Mouse (Mus musculus): Measurements from ENCODE around the gene Gpx8. TPM values are rescaled to one million over a fixed set of nuclear protein-coding genes. Genes with fewer than 3 reads are reported as not detected.
"Not testable (repeated sequence)": the region's sequence is repeated elsewhere in the genome, so short reads cannot be mapped to it uniquely, and the experiment has no call there.

Gene Gpx8
- polyA plus RNA-seq, 1 experiment from 2014 or later, result 134 TPM

DNA sequence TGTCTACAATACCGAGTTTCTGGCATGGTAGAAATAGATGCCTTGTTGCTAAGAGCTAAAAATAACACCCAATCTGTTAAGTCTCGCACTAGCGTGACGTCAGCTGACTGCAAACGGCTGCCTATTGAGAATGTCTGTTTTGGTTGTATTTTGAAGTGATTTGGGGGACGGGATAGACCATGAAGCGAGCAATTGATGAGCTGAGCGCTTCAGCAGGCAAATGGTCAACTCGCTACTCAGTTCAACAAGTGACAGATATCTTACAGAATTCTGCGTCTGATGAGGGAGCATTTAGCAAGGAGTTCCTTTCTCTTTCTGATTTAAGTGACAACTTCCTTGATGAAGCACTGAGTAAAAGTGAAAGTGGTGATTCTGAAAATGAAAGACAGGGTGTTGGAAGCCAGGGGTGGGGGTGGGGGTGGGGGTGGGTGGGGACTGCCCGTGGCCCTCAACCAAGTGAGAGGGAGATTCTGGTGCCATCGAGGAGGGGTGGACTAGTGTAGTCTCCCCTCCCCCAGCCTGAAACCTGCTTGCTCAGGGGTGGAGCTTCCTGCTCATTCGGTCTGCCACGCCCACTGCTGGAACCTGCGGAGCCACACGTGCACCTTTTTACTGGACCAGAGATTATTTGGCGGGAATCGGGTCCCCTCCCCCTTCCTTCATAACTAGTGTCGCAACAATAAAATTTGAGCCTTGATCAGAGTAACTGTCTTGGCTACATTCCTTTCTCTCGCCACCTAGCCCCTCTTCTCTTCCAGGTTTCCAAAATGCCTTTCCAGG, 32.8 kb downstream of the Gpx8 start:
- not testable (repeated sequence) for H3K36me3 ChIP-seq; H3K27me3 ChIP-seq (ENCODE audit: insufficient read depth, poor library complexity, severe bottlenecking); H3K9me3 ChIP-seq; H3K4me1 ChIP-seq; H3K27ac ChIP-seq
- 38% methylated on average over 20 of the region's 20 CpGs for WGBS
- DNase-seq (ENCODE audit: low spot score), result peak; percentile 73
- peak overlapping the region; percentile 47 for H3K4me3 ChIP-seq

DNA sequence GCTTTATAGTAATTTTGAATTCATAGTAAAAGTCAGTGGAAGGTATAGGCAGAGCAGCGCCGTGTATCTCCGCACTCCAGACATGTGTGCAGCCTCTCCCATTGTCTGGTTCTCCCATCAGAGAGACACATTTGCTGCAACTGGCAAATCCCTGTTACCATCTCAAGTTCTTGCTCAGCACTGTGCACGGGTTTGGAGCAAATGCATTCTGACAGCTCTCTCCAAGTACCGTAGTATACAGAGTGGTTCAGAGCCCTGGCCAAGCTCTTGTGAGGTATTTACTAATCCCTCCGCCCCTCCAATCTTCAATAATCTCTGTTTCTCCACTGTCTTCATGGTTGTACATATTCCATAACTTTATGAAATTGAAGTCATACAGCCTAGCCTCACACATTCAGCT, 33.5 kb downstream of the Gpx8 start:
- H3K4me3 ChIP-seq, result no peak overlapping the region
- H3K9me3 ChIP-seq, result no peaks in the 10 kb centered on the region
- H3K36me3 ChIP-seq, result no peaks in the 10 kb centered on the region
- H3K27me3 ChIP-seq (ENCODE audit: insufficient read depth, poor library complexity, severe bottlenecking), result no peaks in the 10 kb centered on the region
- 72% methylated on average over 6 of the region's 6 CpGs for WGBS
- no peaks in the 10 kb centered on the region for H3K4me1 ChIP-seq
- no peak overlapping the region for H3K27ac ChIP-seq
- DNase-seq (ENCODE audit: low spot score), result peak; percentile 69

DNA sequence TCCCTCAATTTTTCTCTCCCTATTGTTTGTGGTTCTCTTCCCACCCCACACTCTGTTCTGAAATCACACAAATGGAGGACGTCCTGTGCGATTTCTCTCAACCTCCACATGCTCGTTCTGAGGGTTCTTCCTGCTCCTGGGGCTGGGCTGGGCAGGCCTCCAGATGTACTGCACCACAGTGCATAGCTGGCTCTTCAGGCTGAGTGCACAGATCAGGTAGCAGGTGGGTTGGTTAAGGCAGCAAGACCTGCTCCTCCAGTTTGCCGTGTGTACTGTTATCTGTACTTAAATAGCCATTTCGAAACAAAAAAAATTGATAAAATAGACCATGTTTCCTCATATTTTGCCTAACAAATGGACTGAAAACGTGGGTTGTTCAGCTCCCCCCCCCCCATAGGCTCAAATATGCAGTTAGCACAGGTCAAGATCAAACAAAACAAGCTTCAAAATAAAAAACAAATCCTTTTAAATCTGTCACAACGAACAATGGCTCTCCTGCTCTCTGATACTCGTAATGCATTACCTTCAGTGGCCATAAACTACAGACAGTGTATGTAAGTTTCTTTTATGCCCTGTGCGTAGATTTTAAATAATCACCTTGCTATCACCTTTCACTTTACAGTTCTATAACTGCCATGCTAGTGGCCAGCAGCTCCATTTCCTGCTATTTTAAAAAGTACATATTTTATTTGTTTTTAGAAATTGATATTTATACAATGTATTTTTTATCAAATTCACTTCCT, 45.5 kb downstream of the Gpx8 start:
- WGBS, result 64% methylated on average over 9 of the region's 9 CpGs
- Histone ChIP-seq H3K27me3 (ENCODE audit: insufficient read depth, poor library complexity, severe bottlenecking) (peaks cover 61% of the 10 kb centered on the region), H3K9me3 (no peaks in the 10 kb centered on the region), H3K4me3 (no peak overlapping the region), H3K4me1 (peaks cover 9% of the 10 kb centered on the region), H3K27ac (no peak overlapping the region), H3K36me3 (no peaks in the 10 kb centered on the region)
- DNase-seq (ENCODE audit: low spot score), result peak; percentile 68

DNA sequence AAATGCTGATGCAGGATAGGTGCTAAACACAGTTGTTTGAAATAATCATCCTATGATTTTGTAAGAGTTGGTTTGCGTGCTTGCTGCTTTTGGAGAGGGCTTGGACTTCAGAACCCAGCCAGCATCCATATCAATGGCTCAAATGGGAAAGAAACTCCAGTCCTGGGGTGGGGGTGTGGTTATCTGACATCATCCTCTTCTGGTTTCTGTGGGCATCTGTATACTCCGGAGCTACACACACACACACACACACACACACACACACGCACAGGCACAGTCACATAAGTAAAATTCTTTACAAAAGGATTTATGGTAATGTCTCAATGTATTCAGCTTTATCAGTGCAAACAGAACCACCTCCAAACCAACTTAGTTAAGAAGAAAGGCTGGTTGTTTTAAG, 46.1 kb downstream of the Gpx8 start:
- peak; percentile 59 for DNase-seq (ENCODE audit: low spot score)

DNA sequence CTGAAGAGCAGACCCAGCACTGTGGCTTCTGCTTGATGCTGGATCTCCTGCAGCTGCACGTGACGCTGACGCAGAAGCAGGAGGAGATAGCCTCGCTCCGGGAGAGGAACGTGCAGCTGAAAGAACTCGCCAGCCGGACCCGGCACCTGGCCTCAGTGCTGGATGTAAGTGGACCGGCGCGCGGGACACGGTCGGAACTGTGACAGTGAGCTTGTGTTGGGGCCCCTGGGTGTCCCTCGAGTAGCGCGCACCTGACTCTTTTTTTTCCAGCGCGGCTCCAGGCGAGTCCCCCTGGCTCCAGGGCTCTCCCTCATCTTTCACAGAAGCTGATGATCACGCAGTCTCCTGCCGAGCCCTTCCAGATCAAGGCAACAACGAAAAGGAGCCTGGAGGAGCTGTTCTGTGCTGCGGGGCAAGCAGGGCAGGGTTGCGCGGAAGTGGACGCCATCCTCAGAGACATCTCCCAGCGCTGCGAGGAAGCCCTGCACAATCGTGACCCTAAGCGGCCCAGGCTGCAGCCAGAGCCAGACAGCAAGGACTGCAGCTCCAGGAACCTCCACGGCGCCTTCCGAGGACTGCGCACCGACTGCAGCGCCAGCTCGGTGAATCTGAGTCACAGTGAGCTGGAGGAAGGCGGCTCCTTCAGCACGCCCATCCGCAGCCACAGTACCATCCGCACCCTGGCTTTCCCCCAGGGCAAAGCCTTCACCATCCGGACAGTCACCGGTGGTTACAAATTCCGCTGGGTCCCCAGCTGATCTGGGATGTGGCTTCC, 47.6 kb downstream of the Gpx8 start:
- Histone ChIP-seq H3K36me3 (no peaks in the 10 kb centered on the region), H3K27me3 (ENCODE audit: insufficient read depth, poor library complexity, severe bottlenecking) (peaks cover 83% of the 10 kb centered on the region), H3K4me3 (peak overlapping the region; percentile 64), H3K27ac (no peak overlapping the region), H3K4me1 (peaks cover 16% of the 10 kb centered on the region), H3K9me3 (no peaks in the 10 kb centered on the region)
- WGBS, result under 1% methylated on average over 46 of the region's 46 CpGs
- peak; percentile 74 for DNase-seq (ENCODE audit: low spot score)

More for the DNA sequence above, 46.1 kb downstream of the Gpx8 start:
- Histone ChIP-seq H3K36me3 (no peaks in the 10 kb centered on the region), H3K27me3 (ENCODE audit: insufficient read depth, poor library complexity, severe bottlenecking) (peaks cover 68% of the 10 kb centered on the region), H3K9me3 (no peaks in the 10 kb centered on the region), H3K4me1 (peaks cover 9% of the 10 kb centered on the region), H3K4me3 (no peak overlapping the region), H3K27ac (no peak overlapping the region)
- WGBS, result 78% methylated on average over 3 of the region's 3 CpGs

DNA sequence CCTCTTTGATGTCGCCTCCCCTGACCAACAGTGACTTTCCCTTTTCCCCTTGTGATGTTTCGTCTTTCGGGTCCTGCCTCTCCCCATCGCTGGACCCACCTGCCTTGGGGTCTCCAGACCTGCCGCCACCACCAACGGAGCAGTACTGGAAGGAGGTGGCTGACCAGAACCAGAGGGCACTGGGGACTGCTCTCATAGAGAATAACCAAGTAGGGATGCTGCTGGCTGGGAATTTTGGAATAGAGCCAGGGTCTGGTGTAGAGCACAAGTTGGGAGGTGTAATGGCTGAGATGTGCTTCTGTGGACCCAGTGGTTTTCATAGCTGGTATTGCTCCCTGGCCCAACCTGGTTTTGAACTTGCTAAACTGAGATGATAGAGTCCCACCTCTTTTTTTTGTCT, 48.8 kb downstream of the Gpx8 start:
- no peak overlapping the region for H3K27ac ChIP-seq
- no peaks in the 10 kb centered on the region for H3K9me3 ChIP-seq
- no peaks in the 10 kb centered on the region for H3K36me3 ChIP-seq
- DNase-seq (ENCODE audit: low spot score), result no peak
- 70% methylated on average over 6 of the region's 6 CpGs for WGBS
- peaks cover 21% of the 10 kb centered on the region for H3K4me1 ChIP-seq
- H3K27me3 ChIP-seq (ENCODE audit: insufficient read depth, poor library complexity, severe bottlenecking), result peaks cover 94% of the 10 kb centered on the region
- no peak overlapping the region for H3K4me3 ChIP-seq

DNA sequence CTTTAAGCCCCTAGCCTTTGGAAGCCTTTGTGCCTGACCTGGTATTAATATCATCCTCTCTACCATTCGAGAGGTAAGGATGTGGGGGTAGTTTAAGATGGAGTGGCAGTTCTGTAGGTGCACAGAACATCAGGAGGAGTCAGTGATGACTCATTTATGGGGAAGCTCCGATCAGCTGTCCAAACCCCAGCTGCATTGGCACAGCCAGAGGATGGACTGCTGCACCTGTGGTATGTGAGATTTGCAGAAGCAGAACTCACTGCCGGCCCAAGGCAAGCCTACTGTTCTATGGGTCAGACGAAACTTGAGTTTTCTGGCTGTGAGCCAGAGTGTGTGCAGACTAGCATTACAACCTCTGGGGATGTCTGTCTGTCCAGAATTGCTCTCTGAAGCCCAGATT, 49.8 kb downstream of the Gpx8 start:
- no peak overlapping the region for H3K27ac ChIP-seq
- H3K4me3 ChIP-seq, result no peak overlapping the region
- no peaks in the 10 kb centered on the region for H3K36me3 ChIP-seq
- WGBS, result 67% methylated on average over 4 of the region's 4 CpGs
- H3K9me3 ChIP-seq, result no peaks in the 10 kb centered on the region
- peaks cover 98% of the 10 kb centered on the region for H3K27me3 ChIP-seq (ENCODE audit: insufficient read depth, poor library complexity, severe bottlenecking)
- H3K4me1 ChIP-seq, result peaks cover 21% of the 10 kb centered on the region
- no peak for DNase-seq (ENCODE audit: low spot score)

DNA sequence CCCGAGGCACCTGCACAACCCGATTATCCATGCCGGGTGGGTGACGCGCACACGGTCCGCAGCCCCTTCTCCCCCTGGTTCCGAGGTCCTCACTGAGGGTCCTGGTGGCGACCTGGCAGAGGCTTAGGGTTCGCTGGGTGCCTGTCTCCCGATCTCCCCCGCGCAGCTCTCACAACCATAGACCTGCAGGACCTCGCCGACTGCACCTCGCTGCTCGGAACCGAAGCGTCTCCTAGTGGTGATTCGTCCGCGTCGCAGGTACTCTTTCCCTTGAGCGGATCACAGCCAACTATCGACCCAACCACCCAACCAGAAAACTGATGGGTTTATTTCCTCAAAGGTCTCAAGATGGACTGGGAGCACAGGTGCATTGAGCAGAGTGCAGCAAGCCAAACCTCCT, 52.0 kb downstream of the Gpx8 start:
- H3K4me1 ChIP-seq, result peaks cover 28% of the 10 kb centered on the region
- H3K36me3 ChIP-seq, result no peaks in the 10 kb centered on the region
- 2% methylated on average over 25 of the region's 25 CpGs for WGBS
- peaks cover 98% of the 10 kb centered on the region for H3K27me3 ChIP-seq (ENCODE audit: insufficient read depth, poor library complexity, severe bottlenecking)
- peak; percentile 83 for DNase-seq (ENCODE audit: low spot score)
- H3K9me3 ChIP-seq, result no peaks in the 10 kb centered on the region
- peak overlapping the region; percentile 65 for H3K4me3 ChIP-seq
- no peak overlapping the region for H3K27ac ChIP-seq

DNA sequence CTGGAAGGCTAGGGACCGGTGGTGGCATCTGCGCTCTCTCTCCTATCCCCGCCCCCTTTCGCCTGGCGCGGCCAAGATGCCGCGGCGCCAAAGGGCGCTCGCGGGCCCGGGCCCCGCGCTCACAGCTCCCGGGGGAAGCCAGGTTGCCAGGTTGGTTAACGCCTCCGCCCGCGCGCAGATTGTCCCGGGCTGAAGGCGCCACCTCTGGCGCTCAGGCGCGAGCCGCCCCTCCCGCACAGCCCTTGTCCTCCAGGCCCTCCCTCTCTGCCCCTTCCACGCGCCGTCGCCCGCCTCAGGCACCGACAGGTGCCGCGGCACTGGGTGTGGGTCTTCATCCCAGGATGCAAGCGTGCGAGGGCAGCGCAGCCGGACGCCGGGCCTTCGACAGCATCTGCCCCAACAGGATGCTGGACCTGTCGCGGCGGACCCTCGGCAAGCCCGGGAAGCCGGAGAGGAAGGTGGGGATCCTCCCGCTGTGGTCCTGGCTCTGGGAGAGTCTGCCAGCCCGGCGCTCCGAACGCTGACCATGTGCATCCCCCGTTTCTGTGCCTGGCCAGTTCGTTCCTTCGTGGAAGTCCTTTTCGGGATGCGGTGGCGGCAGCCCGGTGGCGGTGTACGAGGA, 52.6 kb downstream of the Gpx8 start, which contains the start of gene Mcidas:
Gene Mcidas (plus strand): TSS at position 315 of the 622 bp plus-strand sequence.
- H3K27ac ChIP-seq, result no peak within 1 kb of the TSS
- no peak for DNase-seq (ENCODE audit: low spot score)
- 1% methylated on average over 63 of the region's 63 CpGs for WGBS
- peaks cover 98% of the 10 kb centered on the region for H3K27me3 ChIP-seq (ENCODE audit: insufficient read depth, poor library complexity, severe bottlenecking)
- H3K4me3 ChIP-seq, result peak within 1 kb of the TSS; percentile 65
- H3K4me1 ChIP-seq, result peaks cover 29% of the 10 kb centered on the region
- H3K9me3 ChIP-seq, result no peaks in the 10 kb centered on the region
- no peaks in the 10 kb centered on the region for H3K36me3 ChIP-seq

MicroRNAs within 50 kb of the gene (microRNA counts, 519-probe panel; counts per million panel counts)
- microRNA mmu-miR-449a (not detected), microRNA mmu-miR-449b (not detected), microRNA mmu-miR-449c (not detected)

Small RNAs within 50 kb of the gene (microRNA-seq; reads per million reads assigned to microRNA genes)
- 15.2 reads per million, percentile 28 among the genes with 10 or more reads in this experiment for gene Mir449a
- not detected for gene Mir449b
- 0.76 reads per million for gene Mir449c

Other genes with a start within 250 kb of the Gpx8 start
- gene Plpp1, start 245.6 kb downstream of the Gpx8 start, polyA plus RNA-seq (2016; fragmentation: Nextera tagmentation; extraction: Ambion mirVana), result 39.6 and 41.3 TPM in 2 replicates
- 68.3 and 68.9 TPM in 2 replicates for gene Mtrex, start 119.0 kb downstream of the Gpx8 start, polyA plus RNA-seq (2016; fragmentation: Nextera tagmentation; extraction: Ambion mirVana)
- gene Dhx29, start 119.0 kb downstream of the Gpx8 start, polyA plus RNA-seq (2016; fragmentation: Nextera tagmentation; extraction: Ambion mirVana), result 19.7 and 24.7 TPM in 2 replicates
- 0.10 TPM in 1 of 2 replicates, not detected in the other for gene Ccno, start 58.6 kb downstream of the Gpx8 start, polyA plus RNA-seq (2016; fragmentation: Nextera tagmentation; extraction: Ambion mirVana)
- gene Mcidas, start 52.6 kb downstream of the Gpx8 start, polyA plus RNA-seq (2016; fragmentation: Nextera tagmentation; extraction: Ambion mirVana), result 0.13 TPM in 1 of 2 replicates, not detected in the other
- not detected in 2 replicates for gene Cdc20b, start 11.3 kb downstream of the Gpx8 start, polyA plus RNA-seq (2016; fragmentation: Nextera tagmentation; extraction: Ambion mirVana)
- not detected in 2 replicates for gene Gzma, start 54.6 kb upstream of the Gpx8 start, polyA plus RNA-seq (2016; fragmentation: Nextera tagmentation; extraction: Ambion mirVana)
- 0.52 and 0.87 TPM in 2 replicates for gene Esm1, start 163.2 kb upstream of the Gpx8 start, polyA plus RNA-seq (2016; fragmentation: Nextera tagmentation; extraction: Ambion mirVana)
- gene Gzmk, start 179.5 kb upstream of the Gpx8 start, polyA plus RNA-seq (2016; fragmentation: Nextera tagmentation; extraction: Ambion mirVana), result not detected in 2 replicates
- 2.8 and 3.4 TPM in 2 replicates for gene BC067074, start 246.7 kb upstream of the Gpx8 start, polyA plus RNA-seq (2016; fragmentation: Nextera tagmentation; extraction: Ambion mirVana)